Mouse (Mus musculus) cerebellum, adult 8-10 months (tissue): Measurements from ENCODE around the gene Npl.

Source experiments
- DNase-seq: peaks from one replicate; pipeline ENCODE4 v3.0.0; 2022

Npl gene

GRCm38 (mm10) chr1:153549536-153550199, at the start of gene Npl:
Gene Npl (minus strand): TSS chr1:153550045.
- DNase-seq = peak; percentile 16

- DNase-seq = no peak
Measured at GRCm38 (mm10) chr1:153599302-153600045, 49.6 kb upstream of the Npl start.

- DNase-seq = no peak
Measured at GRCm38 (mm10) chr1:153598773-153599172, 48.9 kb upstream of the Npl start.

- no peak for DNase-seq
Measured at GRCm38 (mm10) chr1:153593678-153594077, 43.8 kb upstream of the Npl start.

- DNase-seq = no peak
Measured at GRCm38 (mm10) chr1:153590176-153590734, 40.4 kb upstream of the Npl start.

- no peak for DNase-seq
Measured at GRCm38 (mm10) chr1:153587956-153588355, 38.1 kb upstream of the Npl start.

GRCm38 (mm10) chr1:153586826-153587225, 37.0 kb upstream of the Npl start:
- no peak for DNase-seq

- no peak for DNase-seq
Measured at GRCm38 (mm10) chr1:153585752-153586151, 35.9 kb upstream of the Npl start.

- DNase-seq = no peak
Measured at GRCm38 (mm10) chr1:153583189-153583588, 33.3 kb upstream of the Npl start.

- DNase-seq = no peak
Measured at GRCm38 (mm10) chr1:153574730-153575129, 24.9 kb upstream of the Npl start.

- DNase-seq = no peak
Measured at GRCm38 (mm10) chr1:153572271-153573043, 22.6 kb upstream of the Npl start.

GRCm38 (mm10) chr1:153565701-153566100, 15.9 kb upstream of the Npl start:
- DNase-seq = no peak

GRCm38 (mm10) chr1:153564701-153565100, 14.9 kb upstream of the Npl start:
- no peak for DNase-seq

GRCm38 (mm10) chr1:153563675-153564074, 13.8 kb upstream of the Npl start:
- DNase-seq = no peak

- no peak for DNase-seq
Measured at GRCm38 (mm10) chr1:153560805-153561204, 11.0 kb upstream of the Npl start.

GRCm38 (mm10) chr1:153559701-153560100, 9.9 kb upstream of the Npl start:
- peak; percentile 6 for DNase-seq

GRCm38 (mm10) chr1:153559126-153559647, 9.3 kb upstream of the Npl start:
- DNase-seq = peak; percentile 80

GRCm38 (mm10) chr1:153556896-153557295, 7.1 kb upstream of the Npl start:
- DNase-seq = peak; percentile 52

- DNase-seq = no peak
Measured at GRCm38 (mm10) chr1:153556202-153556601, 6.4 kb upstream of the Npl start.

- peak; percentile 37 for DNase-seq
Measured at GRCm38 (mm10) chr1:153550814-153551213, 969 bp upstream of the Npl start.

- DNase-seq = no peak
Measured at GRCm38 (mm10) chr1:153547555-153547954, 2.3 kb downstream of the Npl start.

- DNase-seq = no peak
Measured at GRCm38 (mm10) chr1:153545196-153545595, 4.6 kb downstream of the Npl start.

GRCm38 (mm10) chr1:153542726-153543320, 7.0 kb downstream of the Npl start:
- no peak for DNase-seq
